In genomic region chr7:110990356-110991220, GRCm38 (mm10) we compare ENCODE assay signal across 18 mouse cellular contexts. TPM values are rescaled to one million over a fixed set of nuclear protein-coding genes. Genes with fewer than 3 reads are reported as not detected.
DNase-seq lines count a peak whose midpoint lies in the region; ATAC-seq lines count a peak whose summit lies in the region.
"Had no signal": no experiment of that assay in that cellular context is flagged by ENCODE, and none has a peak within 500 bp of the region (broad histone marks: within the 10 kb centered on the region; RNA-seq: fewer than 3 reads in every experiment).

No protein-coding gene starts in this region.

- WGBS in kidney, embryonic 16.5 days, result 60% methylated on average over 5 of the region's 5 CpGs

- H3K4me1 ChIP-seq in kidney, embryonic 16.5 days (ENCODE audit: insufficient read depth, low read length), result peaks cover 35% of the 10 kb centered on the region
- H3K4me1 ChIP-seq: forebrain, embryonic 15.5 days; midbrain, embryonic 15.5 days had no signal

- peak; percentile 76 for DNase-seq in heart, adult 11 months
- DNase-seq in heart, adult 18-20 months, result no peak
- DNase-seq in spleen, postnatal 10 days (ENCODE audit: low spot score in 2 of 2), result no peak
- no peak for DNase-seq in cerebellum, postnatal 36 days
- no peak for DNase-seq in natural killer cell, adult 2 months (ENCODE audit: low spot score in 2 of 2)
- DNase-seq: adrenal gland, postnatal 10 days; B cell, adult 2 months; embryo, embryonic 11 days; lung, postnatal 4 days; spleen, adult 18-20 months had no signal

- H3K36me3 ChIP-seq in kidney, embryonic 16.5 days (ENCODE audit: insufficient read depth, low read length), result no peaks in the 10 kb centered on the region
- H3K36me3 ChIP-seq: forebrain, embryonic 15.5 days; heart, embryonic 15.5 days; hindbrain, embryonic 13.5 days; midbrain, embryonic 15.5 days; neural tube, embryonic 13.5 days had no signal

- ATAC-seq in hematopoietic stem cell, adult 5-6 weeks (replicated peaks in 1 of 2; ENCODE audit: insufficient read depth in 1 of 2, low FRiP score in 2 of 2, low TSS enrichment in 1 of 2, low read depth in 1 of 2, poor library complexity in 2 of 2, severe bottlenecking in 2 of 2), result peak; percentile 32 to 47; a peak in 3 of 4 replicates
- 0 out of 2 replicates have a peak, but pooled peaks have one; percentile 18 for ATAC-seq in kidney, embryonic 16.5 days (ENCODE audit: low FRiP score, low TSS enrichment)
- peak; percentile 45; the same call in 1 of the 2 replicates for ATAC-seq in megakaryocyte-erythroid progenitor cell, adult 5-6 weeks (replicated peaks; ENCODE audit: low FRiP score, low TSS enrichment, poor library complexity, severe bottlenecking)
- ATAC-seq: forebrain, embryonic 15.5 days; midbrain, embryonic 15.5 days had no signal

- no peaks in the 10 kb centered on the region for H3K9me3 ChIP-seq in kidney, embryonic 16.5 days (ENCODE audit: low read length)
- H3K9me3 ChIP-seq: forebrain, embryonic 15.5 days; heart, embryonic 15.5 days; hindbrain, embryonic 13.5 days; midbrain, embryonic 15.5 days; neural tube, embryonic 13.5 days had no signal

- H3K27me3 ChIP-seq in kidney, embryonic 16.5 days (ENCODE audit: insufficient read depth, low read length), result no peaks in the 10 kb centered on the region
- H3K27me3 ChIP-seq: forebrain, embryonic 15.5 days; heart, embryonic 15.5 days; hindbrain, embryonic 13.5 days; midbrain, embryonic 15.5 days; neural tube, embryonic 13.5 days had no signal

- H3K27ac ChIP-seq in kidney, embryonic 16.5 days (ENCODE audit: low read length), result peak overlapping the region; percentile 89
- H3K27ac ChIP-seq: forebrain, embryonic 15.5 days; hindbrain, embryonic 13.5 days; midbrain, embryonic 15.5 days had no signal

- H3K4me3 ChIP-seq in kidney, embryonic 16.5 days (ENCODE audit: low read length), result no peak overlapping the region
- H3K4me3 ChIP-seq: forebrain, embryonic 15.5 days; heart, embryonic 15.5 days; hindbrain, embryonic 13.5 days; midbrain, embryonic 15.5 days; neural tube, embryonic 13.5 days had no signal

- no peak overlapping the region for H3K4me2 ChIP-seq in kidney, embryonic 16.5 days (replicated peaks; ENCODE audit: low read depth, low read length)
- H3K4me2 ChIP-seq: forebrain, embryonic 15.5 days; heart, embryonic 15.5 days; hindbrain, embryonic 13.5 days; midbrain, embryonic 15.5 days; neural tube, embryonic 13.5 days had no signal

- H3K9ac ChIP-seq in kidney, embryonic 16.5 days (replicated peaks; ENCODE audit: low read length), result no peak overlapping the region
- H3K9ac ChIP-seq: forebrain, embryonic 15.5 days; heart, embryonic 15.5 days; hindbrain, embryonic 13.5 days; midbrain, embryonic 15.5 days; neural tube, embryonic 13.5 days had no signal

RNA-seq across cellular contexts. Expression of gene Mrvi1, which starts 8.3 kb away (rescaled TPM):
- total RNA-seq in heart, adult 18-20 months (2021), result 10 to 100 TPM; 12.3 to 15.4 TPM
- total RNA-seq in hematopoietic stem cell, adult 5-6 weeks (2017), result 1.5 and 2.3 TPM in 2 replicates
- 13.3 and 15.9 TPM in 2 replicates for polyA plus RNA-seq in kidney, embryonic 16.5 days (2015; fragmentation: Nextera tagmentation; extraction: Ambion mirVana)
- 0.98 and 1.0 TPM in 2 replicates for total RNA-seq in megakaryocyte-erythroid progenitor cell, adult 5-6 weeks (2014; fragmentation: Nextera tagmentation)
- 0.69 TPM in 1 of 2 replicates, not detected in the other for total RNA-seq in megakaryocyte-erythroid progenitor cell, adult 5-6 weeks (2017)

RNA-seq across cellular contexts. Expression of gene Ctr9, which starts 38.2 kb away (rescaled TPM):
- 10 to 100 TPM; 12.6 to 15.7 TPM for total RNA-seq in heart, adult 18-20 months (2021)
- total RNA-seq in hematopoietic stem cell, adult 5-6 weeks (2017), result 84.5 and 90.3 TPM in 2 replicates
- 79.0 and 81.2 TPM in 2 replicates for polyA plus RNA-seq in kidney, embryonic 16.5 days (2015; fragmentation: Nextera tagmentation; extraction: Ambion mirVana)
- 44.0 and 50.2 TPM in 2 replicates for total RNA-seq in megakaryocyte-erythroid progenitor cell, adult 5-6 weeks (2014; fragmentation: Nextera tagmentation)
- total RNA-seq in megakaryocyte-erythroid progenitor cell, adult 5-6 weeks (2017), result 68.1 and 79.3 TPM in 2 replicates
